Mouse (Mus musculus): ENCODE measurements around the gene 1700016H13Rik. TPM values are rescaled to one million over a fixed set of nuclear protein-coding genes. Genes with fewer than 3 reads are reported as not detected.
A peak's percentile ranks its signal among the peaks of the same experiment; 100 is the strongest.

The 1700016H13Rik gene
- total RNA-seq, 2 experiments from 2014 or later, result not detected

DNA sequence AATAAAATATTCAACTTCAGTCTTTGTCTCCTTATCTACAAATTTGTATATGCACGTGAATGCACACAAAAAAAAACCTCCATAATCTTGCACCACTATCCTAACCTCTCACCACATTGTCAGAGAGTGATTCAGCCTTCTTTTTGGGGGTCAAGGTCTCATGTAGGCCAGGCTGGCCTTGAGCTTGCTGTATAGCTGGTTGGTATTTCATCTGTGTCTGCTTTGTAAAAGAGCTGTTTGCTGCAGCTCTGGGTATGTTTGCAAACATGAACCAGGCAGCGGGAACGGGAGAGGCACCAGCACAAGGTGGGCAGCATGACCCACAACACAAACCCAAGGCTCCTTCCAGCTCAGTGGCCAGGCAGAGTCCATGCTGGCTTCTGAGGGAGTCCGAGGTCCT lies 17.8 kb upstream of the 1700016H13Rik start:
- peak; percentile 46 to 55 for DNase-seq

DNA sequence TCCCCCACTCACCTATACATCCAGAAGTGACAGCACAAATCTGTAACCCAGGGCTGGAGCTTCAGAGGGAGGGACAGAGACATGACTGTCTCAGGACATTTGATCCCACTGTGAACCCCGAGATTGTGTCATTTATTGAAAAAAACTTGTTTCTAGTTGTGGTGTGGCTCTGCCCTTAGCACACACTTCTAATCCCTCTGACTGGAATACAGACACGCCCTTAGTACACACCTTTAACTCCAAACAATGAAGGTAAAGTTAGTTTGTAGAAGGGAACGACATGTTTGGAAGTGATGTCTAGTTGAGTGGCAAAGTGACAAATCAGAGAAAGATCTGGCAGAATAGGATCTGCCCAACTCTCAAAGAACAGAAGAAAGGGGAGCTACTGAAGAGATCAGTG lies 16.0 kb upstream of the 1700016H13Rik start:
- DNase-seq, result no peak

DNA sequence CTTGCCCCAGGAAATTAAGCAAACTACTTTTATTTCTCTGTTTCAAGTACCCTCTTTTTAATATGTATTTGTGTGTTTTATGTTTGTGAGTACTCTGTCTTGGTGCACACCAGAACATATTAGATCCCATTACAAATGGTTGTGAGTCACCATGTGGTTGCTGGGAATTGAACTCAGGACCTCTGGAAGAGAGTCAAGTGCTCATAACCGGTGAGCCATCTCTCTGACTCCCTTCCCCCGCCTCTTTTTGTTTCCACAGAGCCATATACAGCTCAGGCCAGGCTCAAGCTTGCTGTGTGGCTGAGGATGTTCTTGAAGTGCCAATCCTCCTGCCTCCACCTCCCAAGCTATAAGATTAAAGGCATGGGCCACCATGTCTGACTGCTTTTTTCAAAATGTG lies 10.1 kb upstream of the 1700016H13Rik start:
- DNase-seq, result no peak

DNA sequence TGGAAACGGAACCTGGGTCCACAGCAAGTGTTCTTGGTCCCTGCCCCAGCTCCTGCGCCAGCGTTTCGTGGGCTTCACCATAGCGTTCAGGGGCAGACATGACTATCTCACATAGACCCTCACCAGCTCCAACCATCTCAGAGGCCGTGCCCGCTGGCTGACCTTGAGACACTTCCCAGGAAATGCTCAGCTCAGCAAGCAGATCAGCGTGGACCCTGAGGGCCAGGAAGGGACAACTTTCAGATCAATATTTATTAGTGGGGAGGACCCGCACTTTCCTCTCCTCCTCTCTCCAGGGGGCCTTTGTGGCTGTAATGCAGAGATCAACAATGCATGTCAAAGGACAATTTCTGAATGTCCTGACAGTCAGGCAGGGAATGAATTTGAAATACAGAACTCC lies 9.1 kb upstream of the 1700016H13Rik start:
- no peak for DNase-seq

DNA sequence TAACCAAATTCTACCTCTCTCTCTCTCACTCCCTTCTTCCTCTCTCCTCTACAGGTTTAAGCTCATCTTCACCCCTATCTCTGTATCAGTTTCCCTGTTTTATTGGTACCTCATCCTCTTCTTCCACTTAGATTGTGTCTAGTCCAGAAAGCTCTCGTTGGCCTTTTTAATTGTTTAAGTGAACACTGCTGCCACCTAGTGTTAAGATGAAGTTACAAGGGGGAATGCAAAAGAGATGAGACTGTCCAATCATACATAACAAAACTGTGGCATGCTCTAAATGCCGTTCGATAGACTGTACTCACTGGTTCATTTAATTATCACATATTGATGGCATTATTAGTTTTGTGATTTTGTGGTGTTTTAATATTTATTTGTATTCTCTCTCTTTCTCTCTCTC lies 3.8 kb upstream of the 1700016H13Rik start:
- DNase-seq, result peak in 1 of 2 experiments; percentile 13

DNA sequence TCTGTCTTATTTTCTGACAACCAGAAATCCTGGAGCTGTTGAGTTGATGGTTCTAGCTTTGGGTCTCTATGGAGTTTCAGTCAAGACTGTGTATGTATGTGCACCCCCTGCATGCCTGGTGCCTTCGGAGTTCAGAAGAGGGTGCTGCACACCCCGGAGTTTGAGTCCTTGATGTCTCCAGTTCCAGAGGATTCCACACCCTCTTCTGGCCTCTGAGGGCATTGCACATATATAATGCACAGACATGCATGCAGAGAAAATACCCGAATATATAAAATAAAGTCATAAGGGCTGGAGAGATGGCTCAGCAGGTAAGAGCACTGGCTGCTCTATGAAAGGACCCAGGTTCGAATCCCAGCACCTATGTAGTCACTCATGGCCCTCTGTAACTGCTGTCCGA lies 3.1 kb upstream of the 1700016H13Rik start:
- DNase-seq, result no peak

DNA sequence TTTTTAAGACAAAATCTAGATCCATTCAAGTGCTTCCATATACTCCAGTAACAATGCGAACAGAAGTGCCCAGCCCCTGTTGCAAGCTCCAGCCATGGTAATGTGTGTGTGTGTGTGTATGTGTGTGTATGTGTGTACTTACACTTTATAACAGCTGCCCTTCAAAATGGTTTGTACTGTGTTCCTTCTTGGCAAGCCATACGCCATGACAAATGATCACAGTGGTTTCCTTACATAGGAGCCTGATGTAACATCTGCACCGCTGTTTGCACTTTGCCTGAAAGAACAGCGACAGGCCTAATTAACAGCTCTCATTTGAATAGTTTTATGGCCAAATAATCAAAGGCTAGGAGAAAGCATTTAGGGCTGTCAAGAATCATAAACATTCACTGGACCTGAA lies 1.0 kb downstream of the 1700016H13Rik start:
- no peak for DNase-seq

DNA sequence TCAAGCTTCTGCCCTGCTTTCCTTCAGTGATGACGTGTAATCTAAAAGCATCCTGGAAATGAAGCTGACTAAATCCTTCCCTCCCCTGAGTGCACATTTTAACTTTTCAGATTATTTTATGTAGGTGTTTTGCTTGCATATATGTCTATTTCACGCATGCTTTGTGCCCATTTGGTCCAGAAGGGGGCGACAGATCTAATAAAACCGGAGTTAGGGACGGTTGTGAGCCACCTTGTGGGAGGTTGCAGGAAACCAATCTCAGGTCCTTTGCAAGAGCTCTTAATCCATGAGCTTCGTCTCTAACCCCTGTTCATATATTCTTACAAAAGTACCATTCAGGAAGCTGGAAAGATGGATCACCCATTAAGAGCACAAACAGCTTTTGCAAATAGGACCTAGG lies 1.6 kb downstream of the 1700016H13Rik start:
- peak; percentile 35 to 41 for DNase-seq

DNA sequence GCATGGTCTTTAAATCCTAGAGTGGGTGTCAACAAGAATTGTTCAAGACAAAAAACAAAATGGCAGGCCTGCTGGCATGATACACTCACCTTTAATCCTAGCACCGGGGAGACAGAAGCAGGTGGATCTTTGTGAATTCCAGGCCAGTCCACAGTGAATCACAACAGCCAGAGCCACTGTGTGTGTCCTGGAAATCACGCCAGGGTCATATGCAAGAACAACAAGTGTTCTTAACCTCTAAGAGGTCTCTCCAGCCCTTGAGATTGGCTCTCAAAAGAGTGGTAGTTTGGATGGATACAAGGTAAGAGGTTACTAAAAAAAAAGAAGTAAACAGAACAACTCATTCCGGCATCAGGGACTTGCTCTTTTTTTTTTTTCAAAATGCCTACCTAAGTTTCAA lies 8.5 kb downstream of the 1700016H13Rik start:
- DNase-seq, result no peak

DNA sequence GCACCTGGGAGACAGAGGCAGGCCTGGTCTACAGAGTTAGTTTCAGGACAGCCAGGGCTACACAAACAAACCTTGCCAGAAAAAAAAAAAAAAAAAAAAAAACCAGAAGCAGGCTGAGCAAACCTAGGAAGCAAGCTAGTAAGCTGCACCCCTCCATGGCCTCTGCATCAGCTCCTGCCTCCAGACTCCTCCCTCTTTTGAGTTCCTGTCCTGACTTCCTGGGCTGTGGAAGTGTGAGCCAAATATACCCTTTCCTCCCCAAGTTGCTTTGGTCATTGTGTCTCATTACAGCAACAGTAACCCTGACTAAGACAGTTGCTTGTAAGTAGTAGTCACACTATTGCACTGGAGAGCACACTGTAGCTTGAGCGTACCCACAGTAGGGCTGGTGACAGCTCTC lies 11.6 kb downstream of the 1700016H13Rik start:
- DNase-seq, result no peak

DNA sequence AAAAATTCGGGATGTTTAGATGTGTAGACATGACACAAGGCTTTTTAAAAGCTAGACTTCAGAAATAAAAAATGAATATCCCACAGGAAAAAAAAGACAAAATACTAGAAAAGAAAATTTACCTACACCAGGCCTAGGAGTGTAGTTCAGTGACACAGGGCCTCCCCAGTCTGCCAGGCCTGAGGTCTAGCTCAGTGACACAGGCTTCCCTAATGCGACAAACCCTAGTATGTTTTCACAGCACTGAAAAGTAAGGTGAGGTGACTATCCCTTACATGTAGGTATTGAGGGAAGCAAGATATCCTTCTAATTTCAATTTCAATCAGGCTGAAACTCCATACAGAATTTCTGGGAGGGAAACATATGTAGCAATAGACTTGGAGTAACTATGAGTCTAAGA lies 18.6 kb downstream of the 1700016H13Rik start:
- DNase-seq, result no peak

DNA sequence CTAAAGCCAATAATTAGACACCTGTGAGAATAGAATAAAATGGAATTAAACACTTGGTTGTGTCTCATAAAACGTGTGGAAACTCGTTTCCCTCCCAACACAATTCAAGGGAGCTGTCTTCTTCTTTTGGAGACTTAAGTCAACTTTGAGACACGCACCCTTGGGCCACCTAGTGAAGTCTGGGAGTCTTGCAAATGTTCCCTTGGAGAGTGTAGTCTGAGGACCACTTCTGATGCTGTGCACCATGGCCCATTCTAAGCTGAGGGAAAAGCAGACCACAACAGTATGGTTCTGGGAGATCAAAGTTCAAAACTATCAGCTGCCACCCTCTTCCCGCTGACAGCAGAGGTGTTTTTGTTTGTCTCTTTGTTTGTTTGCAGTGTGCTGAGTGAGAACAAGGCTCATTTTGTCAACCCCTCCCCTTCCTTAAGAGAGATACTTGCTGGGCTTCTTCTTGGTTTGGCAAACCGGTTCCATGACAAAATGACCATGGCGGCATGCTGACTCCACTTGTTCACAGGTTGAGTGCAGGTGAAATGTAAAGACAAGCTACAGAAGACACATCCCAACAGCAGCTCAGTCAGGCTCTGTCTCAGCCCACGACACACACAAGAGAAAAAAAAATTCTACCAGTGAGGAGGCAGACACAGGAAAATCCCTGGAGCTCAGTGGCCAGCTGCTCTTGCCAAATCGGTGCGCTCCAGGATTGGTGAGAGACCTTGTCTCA lies 25.8 kb downstream of the 1700016H13Rik start:
- no peak for DNase-seq

DNA sequence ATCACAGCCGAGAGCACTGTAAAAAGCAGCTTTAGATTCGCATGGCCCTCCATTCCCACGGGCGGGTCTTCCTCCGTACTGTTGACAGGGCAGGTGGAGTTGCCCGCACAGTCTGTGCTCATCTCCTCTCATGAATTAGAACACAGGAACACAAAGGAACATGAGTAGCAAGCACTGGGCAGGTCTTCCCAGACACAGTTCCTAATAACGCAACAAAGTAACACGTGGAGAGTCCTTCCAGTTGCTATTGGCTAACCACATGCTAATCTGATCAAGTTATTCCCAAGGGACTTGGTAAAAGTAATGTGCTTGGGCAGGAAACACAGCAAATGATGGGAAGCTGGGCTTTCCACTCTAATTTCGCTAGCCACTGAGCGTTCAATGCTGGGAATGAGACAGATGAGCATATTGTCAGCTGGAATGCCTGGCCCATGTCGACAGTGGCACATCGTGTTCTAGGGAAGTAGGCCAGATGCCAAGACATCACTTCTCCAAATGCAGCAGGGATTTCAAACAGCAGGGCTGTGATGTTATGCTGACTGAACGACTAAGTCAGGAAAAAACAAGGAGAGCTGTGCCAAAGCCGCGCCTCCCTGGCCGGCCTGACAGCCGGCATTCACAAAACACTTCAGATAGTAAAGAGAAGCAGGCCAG lies 26.6 kb downstream of the 1700016H13Rik start, which contains the start of gene Slc10a6:
Slc10a6 (minus strand) TSS at position 293 of the 654 bp plus-strand sequence.
- peak; percentile 51 to 76 for DNase-seq

DNA sequence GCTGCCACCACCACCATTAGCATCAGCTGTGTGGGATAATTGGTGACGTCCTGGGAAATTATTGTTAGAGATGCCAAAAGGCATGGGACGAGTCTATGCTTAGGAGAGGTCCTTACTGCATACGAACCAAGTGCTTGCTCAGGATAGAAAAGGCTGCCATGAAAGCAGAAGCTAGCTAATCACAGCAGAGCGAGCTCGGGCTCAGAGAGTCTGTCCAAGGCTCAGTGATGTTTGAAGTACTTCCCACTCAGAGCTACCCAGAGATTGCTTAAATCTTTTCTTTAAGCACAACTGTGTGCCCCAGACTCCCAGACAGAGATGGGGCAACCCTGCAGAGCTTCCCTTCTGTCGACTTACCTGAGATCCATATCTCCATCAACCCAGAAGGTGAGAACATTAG lies 27.3 kb downstream of the 1700016H13Rik start:
- DNase-seq, result no peak

DNA sequence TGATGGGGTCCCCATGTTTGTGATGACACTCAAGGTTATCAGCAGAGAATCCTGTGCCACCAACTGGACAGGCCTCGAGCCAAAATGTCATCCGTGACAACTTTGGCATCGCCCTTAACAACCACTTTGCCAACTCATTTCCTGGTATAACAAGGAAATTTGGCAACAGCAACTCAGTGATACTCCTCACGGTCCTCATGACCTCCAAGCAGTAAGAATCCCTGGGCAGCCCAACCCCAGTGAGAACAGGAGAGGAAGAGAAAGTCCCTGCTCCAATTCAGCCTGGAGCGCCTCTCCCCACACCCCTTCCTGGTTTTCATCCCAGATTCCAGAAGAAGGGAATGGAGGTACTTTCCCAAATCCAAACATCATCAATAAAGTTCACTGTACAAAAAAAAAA lies 31.0 kb downstream of the 1700016H13Rik start:
- DNase-seq, result no peak

DNA sequence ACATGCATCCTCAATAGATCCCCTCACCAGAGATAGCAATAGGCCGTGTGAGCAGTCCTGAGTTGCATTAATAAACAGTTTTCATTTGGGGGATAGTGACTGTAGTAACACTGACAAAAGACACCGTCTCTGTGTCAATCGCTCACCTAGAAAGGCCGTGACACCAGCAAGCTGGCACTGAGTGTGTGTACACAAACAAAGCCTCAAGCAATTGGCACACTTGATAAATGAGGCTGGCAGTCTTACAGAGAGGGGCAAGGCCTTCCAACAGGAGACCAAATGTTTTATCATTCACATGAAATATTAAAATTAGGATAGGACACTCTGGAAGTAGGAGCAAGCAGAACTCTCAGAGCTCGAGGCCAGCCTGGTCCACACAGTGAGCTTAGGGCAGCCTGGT lies 33.5 kb downstream of the 1700016H13Rik start:
- DNase-seq, result no peak

DNA sequence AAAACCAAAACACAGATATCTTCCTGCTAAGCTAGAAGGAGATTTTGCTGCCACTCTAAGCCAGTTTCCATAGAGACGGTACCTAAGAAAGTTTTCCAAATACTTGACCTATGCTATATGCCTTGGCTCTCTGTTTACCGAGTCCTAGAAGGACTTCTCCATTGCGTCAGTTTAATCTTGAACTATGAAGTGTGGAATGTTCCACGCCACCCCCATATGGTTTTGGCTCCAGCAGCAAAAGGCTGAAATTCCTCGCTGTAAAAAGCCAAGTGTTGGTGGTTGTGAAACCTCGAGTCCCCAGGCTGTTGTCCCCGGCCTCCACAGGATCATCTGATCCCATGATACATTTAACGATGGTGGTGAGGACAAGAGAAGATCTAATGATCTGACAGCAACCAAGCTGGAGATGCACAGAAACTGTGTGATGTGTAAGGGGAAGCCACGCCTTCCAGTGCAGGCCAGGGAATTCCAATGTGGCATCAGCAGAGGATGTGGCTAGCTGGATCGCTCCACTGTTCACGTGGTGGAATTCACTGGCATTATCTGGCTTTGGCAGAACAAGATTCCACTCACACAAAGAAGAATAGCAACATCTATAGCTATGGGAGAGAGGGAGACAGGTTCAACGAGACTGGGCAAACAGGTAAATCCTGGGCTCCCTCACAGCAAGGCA lies 35.4 kb downstream of the 1700016H13Rik start:
- DNase-seq, result no peak

DNA sequence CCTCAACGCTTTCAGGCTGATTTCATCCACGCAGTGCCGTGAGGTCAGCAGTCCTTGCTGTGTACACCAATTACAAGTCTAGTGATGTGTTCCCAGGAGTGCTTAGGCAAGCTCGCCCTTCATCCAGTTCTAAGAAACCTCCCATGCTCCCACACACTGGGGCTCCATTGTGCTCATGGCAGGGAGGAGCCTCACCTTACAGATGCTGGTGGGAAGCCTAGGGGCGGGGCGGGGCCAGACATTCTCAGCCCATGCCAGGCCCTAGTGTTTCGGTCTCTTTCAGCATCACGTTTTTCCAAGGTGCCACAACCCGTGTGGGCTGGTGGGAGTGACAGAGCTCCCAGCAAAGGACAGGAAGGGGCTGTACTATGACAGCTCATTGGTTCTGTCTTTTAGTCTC lies 38.6 kb downstream of the 1700016H13Rik start:
- no peak for DNase-seq

DNA sequence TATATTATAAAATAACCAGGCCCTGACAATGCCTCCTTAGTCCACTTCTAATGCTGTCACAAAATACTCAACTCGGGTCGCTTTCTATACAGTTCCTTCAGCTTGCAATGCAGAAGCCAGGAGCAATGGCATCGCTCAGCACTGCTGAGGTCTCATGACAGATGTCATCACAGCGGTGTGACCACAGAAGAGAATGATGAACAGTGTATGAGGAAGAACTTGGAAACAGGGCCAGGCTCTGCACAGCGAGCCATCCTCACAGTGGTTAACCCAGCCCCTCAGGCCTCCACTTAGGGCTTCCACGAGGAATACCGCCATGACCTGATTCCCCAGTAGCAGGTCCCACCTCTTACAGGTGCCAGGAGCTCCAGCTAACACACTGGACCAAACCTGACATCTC lies 41.5 kb downstream of the 1700016H13Rik start:
- no peak for DNase-seq

DNA sequence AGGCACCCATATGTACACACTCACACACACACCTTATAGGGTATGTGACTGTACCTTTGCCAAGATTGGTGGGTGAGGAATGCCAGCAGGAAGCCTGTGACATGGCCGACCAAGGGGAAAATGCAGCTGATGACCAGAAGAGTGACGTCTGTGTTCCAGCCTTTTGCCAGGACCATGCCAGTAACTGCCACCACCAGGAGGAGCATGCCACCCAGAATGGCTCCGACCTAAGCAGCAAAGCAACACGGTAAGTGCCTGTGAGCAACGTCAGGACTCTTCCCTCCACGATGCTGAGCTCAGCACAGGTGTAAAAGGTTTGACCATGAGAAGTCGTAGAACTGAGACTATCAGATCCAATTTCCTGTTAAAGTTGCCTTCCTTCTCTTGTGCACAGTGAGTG lies 43.5 kb downstream of the 1700016H13Rik start:
- DNase-seq, result no peak

DNA sequence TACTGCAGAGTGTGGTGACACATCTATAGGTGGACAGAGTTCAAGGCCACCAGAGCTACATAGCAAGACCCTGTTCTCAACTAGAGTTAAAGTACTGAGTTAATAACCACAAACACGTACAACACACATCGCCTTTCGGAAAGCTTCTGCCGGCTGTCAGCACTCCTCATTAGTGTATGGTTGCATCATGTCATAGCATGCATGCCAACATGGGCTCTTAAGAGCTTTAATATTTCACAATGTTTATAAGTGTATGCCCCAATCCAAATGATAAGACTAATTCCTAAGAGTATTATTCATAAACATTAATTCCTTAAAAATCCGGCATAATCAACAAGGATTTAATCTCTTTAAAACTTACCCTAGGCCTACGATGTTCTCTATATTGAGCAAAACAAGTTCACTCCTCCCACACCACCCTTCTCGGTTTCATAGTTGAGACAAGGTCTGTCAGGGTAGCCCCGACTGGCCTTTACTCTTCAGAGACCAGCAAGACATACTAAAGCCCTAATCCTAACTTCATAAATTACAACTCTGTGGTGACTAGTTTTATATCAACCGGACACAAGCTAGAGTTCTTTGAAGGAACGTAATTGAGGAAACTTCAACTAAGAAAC lies 44.8 kb downstream of the 1700016H13Rik start:
- DNase-seq, result no peak

DNA sequence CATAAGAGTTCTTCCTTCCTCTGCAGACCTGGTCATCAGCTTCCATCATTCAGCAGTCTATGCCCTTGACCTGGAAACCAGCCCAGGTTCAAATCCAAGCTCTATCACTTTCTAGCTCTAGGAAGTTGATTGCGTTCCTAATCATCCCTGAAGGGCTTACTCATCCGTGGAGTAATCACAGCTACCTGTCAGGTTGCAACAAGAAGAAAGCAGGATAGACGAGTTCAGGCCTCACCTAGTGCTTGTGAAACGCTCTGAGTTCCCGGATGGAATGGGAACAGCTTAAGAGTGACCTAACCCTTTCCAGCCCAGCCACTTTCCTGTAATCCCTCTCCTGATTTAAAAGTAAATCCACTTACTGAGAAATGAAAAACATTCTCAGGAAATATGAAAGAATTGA lies 45.7 kb downstream of the 1700016H13Rik start:
- no peak for DNase-seq

DNA sequence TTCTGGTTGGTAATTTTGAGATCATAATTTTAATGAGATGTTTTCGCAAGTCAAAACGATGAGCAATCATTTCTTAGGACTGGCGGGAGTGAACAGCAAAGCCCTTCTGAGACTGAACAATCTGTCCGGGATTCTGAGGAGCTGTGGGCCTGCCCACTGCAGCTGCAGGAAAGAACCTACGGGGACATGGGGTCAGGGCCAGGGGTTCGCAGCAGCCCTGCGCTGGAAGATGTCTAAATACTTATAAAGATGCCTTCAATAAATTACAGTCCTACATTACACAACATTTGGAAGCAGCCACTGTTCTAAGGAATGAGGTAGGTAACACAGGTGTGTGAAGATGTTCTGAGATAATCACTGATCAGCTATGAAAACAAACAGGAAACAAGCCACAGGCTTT lies 50.1 kb downstream of the 1700016H13Rik start:
- no peak for DNase-seq

All from adrenal gland, postnatal 36 days (tissue).